Mouse (Mus musculus) T-helper 17 cell (primary cell): ENCODE results near the gene Gprin2.

ENCODE experiments used
- in situ Hi-C, 2 experiments: fragments of 300-600 bp; cut with MboI, MseI; formaldehyde crosslinking; loops; 1 replicate in 1 of 2; 2 replicates in 1 of 2; pipeline ENCODE4 v1.15.1; 2025; ENCODE audit warnings: high pct_unique_total_duplicates in 2 of 2

Gprin2 gene

DNA sequence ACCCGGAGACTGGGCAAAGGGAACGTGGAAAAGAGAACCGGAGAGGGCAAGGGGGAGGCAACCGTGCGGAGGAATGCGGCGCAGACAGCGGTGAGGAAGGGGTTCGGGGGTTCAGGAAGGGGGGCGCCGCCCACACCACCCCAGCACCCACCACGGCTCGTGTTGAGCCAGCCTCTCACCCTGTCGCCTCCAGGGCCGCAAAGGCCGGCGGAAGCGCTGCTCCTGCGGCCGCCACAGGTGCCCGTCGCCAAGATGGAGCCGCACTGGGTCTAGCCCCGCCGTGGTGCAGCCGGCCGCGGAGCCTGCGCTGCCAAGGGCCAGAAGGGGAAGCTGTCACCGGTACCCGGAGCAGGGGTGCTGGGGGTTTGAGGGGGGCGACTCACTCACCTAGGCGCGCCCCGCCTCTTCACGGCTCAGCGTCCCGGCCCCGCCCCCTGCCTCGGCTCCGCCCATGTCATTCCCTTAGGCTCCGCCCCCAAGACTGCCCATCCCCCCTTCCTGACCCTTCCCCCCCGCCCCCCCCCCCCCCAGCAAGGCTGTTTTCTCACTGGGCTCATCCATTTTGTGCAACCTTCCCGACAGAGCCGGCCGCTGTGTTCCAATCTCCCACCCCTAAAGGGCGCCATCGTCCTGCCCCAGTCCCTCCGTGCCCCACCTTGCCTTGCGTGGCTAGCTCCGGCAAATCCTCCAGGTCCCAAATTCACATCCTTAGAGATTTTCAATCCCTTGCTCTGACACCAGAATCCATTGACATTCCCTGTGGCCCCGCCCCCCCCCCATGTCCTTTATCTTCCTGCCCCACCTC lies at the start of gene Gprin2:
Gene Gprin2 (minus strand): TSS at position 423 of the 805 bp plus-strand sequence.
- in situ Hi-C loops = no loop called here

DNA sequence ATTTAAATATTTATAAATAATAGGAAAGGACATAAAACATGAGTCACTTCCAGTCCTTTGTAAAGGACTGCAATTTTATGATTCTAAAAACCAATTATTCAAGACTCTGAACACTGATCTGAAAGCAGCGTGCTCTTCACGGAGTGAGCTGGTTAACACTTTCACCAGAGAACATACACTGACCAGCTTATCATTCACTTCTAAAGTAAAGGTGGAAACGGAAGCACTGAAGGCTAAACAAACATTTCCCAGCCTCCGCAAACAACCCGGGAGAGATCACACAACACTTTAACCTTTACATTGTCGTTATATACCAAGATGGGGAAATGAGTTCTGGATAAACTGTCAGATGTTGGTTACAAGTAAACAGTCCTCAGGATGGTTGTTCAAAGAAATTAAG lies 39.2 kb upstream of the Gprin2 start:
- in situ Hi-C loops = no loop called here

DNA sequence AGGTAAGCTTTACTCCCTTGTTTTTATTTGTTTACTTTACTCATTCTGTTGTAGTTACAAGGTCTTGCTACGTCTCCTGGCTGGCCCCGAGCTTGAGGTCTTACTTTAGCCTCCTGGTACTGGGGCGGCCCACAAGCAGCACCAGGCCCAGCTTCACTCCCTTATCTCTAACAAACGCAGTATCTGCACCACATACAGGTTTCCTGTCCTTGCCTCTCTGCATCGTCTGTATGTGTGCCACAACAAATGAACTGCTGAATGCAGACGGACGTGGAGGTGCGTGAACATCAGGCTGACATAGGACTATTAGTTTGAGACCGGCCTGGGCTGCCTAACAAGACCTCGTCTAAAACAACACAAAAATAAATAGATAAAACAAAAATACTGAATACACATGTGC lies 38.8 kb upstream of the Gprin2 start:
- in situ Hi-C loops = no loop called here

DNA sequence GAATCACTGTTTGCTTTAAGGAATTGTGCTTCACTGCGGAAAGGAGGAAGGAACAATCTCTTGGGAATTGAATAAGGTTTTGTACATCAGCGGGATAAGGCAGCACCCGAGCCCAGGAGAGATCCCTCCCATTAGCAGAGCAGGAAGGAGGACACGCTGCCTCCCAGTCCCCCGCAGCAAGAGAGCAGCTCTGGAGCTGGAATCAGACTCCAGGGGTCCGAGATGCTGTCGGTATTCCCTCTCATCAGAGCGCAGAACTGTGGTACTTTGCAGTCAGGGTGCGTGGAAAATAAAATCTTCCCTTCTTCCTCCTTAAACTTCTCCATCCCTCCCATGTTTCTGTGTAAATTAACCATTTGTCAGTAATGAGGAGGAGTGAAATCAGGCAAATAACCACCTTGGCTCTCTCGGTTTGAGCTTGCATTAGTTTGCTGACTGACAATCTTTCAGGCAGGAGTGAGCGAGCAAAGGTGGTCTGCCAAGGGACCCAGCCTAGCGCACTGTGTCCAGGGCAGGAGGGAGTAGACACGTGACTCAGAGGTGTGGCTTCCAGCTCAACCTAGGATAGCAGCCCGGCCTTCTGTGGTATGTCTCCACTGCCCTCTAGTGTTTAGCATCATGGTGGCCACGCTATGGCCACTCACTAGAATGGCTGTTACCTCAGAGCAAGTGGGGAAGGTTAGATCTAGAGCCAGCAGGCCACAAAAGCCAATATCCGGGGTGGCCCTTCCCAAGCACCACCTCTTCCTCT lies 33.4 kb upstream of the Gprin2 start:
- in situ Hi-C loops = no loop called here

DNA sequence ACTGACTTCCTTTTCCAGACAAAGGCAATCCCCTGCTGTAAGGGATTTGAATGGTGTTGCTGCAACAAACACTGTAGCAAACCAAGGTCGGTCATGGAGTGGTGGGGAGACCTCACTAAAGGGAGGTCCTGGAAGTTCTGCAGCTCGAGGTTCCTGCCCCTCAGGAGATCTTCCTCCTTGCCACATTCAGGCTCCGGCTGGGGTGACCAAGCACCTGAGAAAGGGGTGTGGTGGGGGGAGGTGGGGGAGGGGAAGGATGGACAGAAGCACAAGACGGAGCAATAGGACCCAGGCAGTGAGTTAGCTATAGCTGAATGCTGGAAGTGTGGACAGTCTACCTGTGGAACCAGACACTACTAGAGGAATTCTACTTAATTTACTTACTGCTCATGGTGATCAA lies 32.4 kb upstream of the Gprin2 start:
- in situ Hi-C loops = no loop called here

DNA sequence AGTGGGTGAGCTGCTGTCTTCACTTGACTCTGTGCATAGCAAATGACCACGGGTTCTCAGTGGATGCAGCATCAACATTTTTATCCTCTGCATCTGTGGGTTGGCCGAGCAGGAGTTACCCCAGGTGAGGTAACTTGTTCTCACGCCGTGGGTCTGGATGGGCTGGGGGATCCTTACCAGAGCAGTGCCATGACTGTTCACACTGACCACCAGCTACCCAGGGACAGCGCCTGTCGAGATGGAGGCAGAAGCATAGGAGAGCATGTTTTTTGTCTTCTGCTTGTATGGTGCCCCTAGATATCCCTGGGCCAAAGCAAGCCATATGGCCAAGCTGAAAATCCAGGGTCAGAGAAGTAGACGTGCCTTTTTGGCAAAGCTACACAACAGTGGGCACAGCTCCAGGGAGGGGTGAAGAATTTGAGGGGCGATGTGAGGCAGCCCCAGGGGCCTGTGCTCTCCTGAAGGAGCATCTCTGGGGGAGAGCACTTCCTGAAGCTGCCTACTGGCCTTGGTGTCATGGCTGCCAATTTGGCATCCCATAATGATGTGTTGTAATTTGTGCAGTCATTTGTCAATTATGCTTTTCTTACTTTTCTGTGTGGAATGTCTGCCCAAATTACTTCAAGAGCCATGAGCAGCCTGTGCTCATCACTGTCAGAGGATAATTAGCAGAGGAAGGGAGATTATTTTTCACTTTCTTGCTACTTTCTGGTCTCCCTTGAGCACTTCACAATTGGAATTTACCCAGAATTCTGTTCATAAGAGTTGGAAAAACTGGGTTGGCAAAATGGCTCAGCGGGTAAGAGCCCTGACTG lies 31.6 kb upstream of the Gprin2 start:
- in situ Hi-C loops = no loop called here

DNA sequence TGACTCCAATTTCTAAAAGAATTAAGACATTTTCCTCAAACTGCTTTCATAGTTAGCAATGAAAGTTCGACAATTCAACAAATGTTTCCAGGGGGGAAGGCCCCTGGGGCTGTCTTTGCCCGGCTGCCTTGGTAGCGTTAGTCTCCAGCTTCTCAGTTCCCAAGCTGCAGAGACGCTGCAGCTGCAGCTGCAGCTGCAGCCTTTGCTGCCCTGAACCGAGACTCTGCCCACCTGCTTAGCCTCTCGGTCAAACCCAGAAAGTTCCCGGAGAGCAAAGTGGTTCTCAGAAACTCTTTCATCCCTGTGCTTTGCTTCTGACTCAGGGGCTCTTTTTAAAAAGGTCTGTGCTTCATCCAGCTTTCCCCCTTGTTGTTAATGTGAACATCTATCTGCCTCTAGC lies 30.9 kb upstream of the Gprin2 start:
- in situ Hi-C loops = no loop called here

DNA sequence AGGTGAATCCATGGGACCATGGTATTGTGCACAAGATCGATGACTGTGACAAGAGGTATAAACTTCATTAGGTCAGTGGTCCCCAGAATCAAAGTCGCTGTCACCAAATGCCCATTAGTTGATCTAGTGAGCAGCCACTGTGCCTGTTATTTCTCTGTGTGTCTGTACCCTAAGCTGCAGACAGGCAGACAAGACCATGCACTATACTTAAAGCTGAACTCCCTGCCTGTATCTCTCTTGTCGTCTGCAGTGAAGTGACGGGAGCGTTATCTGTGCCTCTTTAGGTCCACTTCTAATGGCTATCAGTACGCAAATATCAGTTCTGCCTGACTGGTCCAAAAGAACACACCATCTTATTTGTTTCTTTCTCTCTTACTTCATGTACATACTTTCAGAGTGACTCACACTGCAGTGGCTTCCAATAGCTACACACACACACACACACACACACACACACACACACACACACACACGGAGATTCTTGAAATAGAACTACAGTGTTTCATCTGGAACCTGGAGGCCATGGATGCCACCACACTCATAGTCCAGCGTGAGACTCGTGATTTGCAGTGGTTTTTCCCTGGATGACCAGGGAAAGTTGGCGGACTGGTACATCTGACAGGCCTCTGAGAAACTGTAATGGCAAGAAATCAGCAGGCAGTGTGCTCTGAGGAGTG lies 27.5 kb upstream of the Gprin2 start:
- in situ Hi-C loops = no loop called here

DNA sequence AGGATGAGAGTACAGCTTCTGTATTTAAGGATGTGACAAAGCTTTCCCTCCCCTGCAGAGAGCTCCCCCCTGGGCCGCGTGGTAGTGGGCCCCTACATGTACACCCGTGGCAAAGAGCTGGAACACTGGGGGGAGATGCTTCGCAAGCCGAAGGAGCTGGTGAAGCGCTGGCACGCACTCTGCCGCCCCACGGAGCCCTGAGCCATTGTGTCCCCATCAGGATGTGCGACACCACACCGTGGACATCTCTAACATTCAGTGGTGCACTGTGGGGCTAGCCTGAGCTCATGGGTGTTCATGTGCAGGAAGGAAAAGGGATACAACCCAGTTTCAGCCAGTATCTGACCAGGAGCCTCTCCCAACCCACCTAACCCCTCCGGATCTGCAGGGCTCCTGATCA lies 26.5 kb upstream of the Gprin2 start:
- in situ Hi-C loops = no loop called here

DNA sequence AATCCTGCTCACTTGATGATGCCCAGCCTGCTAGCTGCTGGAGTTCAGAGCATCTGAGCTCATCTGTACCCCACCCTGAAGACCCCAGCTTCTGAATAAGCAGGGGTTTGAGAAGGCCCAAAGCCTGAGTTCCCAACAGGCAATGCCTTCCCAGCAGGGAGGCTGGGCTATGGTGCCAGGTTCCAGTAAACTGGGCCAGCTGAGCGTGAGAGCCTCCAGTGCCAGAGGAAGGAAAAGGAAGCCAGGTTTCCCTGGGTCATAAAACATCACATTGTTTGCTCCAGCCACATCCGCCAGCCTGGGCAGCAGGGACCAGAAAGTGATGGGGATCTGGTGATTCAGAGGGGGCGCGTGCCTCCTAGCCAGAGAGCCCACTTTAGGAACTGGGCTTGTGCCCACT lies 25.1 kb upstream of the Gprin2 start:
- in situ Hi-C loops = no loop called here

DNA sequence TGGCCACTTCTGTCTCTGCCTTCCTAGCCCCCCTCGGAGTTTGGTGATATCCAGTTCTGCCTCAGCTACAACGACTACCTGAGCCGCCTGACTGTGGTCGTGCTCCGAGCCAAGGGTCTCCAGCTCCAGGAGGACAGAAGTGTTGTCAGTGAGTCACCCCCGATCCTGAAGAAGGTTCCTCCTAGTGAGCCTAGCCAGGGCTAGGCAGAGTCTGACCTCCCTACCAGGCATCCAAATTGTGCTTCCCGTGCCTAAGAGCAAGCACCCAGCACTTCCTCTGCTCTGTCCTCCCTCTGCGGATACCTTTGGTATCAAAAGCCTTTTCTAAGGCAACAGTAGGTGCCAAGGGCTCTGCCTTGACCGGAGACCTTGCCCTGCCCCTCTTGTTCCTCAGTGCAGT lies 24.5 kb upstream of the Gprin2 start:
- in situ Hi-C loops = no loop called here

DNA sequence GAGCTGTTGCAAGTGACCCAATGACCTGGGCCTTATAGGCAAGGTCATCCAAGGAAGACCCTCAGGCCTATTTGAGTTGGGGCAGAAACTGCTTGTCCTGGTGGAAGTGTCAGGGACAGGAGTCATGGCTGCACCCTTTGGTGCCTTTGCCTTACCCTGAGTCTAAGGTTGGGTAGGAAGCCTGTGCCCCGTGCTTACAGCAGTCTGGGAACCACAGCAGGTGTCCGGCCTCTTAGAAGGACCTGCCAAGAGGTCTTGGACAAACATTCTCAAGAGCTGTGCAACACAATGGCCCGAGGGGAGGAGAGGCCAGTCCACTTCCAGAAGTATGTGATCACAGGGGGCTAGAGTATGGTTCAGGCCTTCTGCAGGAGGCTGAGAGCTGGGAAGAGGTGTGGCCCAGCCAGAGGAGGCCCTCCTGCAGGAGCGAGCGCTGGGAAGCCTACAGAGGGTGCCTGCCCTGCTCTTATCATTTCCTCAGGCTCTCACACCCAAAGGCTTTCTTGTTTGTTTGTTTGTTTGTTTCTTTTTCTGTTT lies 22.0 kb upstream of the Gprin2 start:
- in situ Hi-C loops = no loop called here

DNA sequence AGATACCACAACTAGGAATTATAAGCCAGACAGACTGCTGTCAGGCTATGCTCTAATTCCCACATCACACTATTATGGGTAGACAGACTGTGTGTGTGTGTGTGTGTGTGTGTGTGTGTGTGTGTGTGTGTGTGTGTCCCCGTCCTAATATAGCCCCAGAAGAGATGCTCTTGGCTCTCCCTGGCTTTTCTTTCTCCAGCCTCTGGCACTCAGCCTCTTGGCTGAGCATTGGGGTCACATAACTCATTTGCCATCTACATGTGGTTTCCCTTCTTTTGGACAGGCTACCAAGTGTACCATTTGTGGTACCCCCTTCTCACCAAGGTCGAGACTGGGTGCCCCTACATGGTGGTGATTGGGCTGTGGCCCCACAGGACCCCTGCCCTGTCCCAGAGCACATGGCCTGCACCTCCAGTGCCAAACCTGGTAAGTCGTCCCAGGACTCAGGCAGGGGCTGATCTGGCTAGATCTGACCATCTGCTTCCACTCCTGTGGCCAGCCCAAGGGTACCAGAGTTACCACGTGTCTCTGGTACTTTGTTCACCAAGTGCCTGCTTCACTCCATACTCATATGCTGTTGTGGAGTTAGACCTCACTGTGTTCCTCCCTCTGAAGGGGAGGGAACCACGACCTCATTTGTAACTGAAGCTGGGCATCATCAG lies 20.1 kb upstream of the Gprin2 start:
- in situ Hi-C loops = no loop called here

DNA sequence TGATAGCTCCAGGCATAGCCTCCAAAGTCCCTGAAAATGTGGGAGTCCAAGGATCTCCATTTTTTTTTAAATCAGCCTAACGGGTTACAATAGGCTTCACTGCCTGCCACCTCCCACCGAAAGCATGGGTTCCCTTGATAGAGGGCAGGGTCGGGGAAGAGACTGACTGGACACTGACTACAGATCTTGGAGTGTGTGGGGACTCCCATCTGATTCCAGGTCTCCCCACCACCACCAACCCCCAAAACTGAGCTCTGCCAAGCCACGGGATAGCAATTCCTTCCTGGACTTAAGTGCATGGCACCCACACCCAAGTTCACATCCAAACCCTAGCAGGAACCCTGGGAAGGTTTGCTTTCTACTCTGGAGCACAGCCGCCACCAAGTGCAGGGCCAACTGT lies 19.0 kb upstream of the Gprin2 start:
- in situ Hi-C loops = no loop called here

DNA sequence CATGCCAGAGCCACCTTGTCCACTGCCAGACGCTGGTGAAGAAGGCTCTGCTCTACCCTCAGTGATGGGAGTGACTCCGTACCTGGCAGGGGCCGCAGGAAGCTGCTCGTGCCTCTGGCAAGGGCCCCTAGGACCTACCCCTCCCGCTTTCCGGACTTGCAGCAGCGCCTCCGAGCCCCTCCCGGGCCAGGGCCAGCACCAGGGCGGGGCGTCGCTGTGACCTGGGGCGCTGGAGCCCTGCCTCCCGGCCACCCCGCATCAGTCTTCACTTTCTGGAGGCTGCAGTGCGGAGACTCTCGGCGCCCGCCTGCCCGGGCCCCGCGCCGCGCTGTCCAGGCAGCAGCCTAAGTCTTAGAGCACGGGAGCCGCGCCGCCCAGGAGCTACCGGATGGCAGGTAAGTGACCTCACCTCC lies 18.3 kb upstream of the Gprin2 start:
- in situ Hi-C loops = no loop called here

DNA sequence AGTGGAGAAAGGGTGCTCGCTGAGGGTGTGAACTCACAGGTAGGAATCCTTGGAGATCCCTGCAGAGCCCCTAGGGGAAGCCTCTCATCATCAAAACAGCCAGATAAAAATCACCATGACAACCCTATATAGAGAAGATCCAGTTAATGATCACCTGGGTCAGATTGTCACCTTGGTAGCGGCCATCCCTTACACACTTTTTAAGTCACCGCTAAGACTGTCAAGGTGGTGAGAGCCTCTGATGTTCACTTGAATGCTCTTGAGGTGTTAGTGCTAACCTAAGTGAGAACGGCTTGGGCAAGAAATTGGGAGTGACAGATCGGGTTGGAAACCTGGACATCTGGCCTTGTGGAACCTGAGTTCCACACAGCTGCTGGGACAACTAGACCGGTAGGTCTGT lies 17.8 kb upstream of the Gprin2 start, which contains the start of gene Syt15:
Gene Syt15 (plus strand): TSS at position 301 of the 400 bp plus-strand sequence.
- in situ Hi-C loops = no loop called here

DNA sequence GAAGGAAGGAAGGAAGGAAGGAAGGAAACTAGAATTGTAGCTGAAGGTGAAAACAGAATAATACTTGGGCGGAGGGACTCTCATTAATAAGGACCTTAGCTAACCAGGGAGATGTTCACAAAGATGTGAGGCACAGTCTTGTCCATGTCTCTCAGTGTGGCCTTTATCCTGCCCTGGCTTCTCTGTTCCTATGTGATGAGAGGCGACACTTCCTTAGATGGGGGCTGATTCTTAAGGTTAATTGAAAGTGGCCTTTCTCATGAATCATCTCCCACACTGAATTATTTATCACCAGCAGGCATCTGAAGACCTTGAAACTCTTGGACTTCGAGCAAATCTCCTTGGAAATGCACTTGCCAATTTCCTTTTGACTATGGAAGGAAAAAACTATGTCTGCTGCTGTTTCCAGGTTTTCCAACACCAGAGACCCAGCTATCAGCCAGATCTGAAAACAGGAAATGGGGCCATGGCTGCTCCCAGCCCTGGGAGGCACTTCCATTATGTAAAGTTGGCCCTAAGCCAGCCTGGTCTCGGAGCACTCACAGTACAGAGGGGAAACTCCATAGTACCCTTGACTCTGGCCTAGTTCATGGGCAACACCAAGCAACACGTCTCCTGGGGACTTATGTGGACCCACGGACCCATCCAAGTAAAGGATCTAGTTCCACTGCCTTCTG lies 14.1 kb upstream of the Gprin2 start:
- in situ Hi-C loops = no loop called here

DNA sequence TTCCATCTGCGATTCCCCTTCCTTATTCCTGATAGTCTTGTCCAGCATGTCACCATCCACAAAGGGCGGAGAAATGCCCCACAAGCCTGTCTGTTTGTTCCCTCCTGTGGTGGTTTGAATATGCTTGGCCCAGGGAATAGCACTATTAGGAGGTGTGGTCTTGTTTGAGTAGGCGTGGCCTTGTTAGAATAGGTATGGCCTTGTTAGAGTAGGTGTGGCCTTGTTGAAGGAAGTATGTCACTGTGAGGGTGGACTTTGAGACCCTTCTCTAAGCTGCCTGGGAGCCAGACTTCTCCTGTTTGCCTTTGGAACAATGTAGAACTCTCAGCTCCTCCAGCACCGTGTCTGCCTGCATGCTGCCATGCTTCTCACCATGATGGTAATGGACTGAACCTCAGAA lies 8.5 kb upstream of the Gprin2 start:
- in situ Hi-C loops = no loop called here

DNA sequence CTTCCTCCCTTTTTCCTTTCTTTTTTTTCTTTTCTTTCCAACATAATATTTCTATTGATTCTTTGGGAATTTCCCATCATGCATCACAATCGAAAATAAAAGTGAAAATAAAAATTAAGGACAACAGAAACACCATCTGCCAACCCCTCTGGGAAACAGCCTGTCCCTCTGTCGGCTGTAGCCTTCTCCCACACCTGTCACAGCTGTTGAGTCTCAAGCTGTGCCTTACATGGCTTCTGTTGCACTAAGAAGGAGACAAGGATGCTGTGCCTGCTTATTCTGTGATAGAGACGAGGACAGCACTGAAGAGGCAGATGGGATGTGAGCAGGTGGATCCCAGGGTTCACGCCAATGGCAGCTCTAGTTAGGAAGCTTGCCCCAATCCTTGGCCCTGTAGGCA lies 7.6 kb upstream of the Gprin2 start:
- in situ Hi-C loops = no loop called here

DNA sequence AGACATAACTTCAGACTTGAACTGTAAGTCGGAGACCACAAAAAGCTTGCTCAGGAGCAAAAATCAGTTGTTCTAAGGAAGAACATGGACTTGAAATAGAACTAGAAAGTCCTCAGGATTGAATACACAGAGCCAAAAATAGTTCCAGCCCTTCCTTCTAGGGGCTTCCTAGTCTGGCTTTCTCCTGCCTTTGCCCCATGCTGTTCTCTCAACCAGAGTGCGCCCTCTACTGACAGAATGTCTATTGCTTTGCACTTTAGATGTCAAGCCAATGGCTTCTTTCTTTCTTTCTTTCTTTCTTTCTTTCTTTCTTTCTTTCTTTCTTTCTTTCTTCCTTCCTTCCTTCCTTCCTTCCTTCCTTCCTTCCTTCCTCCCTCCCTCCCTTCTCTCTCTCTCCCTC lies 7.2 kb upstream of the Gprin2 start:
- in situ Hi-C loops = no loop called here
